Mouse (Mus musculus) E14TG2a.4 (cell line): ENCODE measurements at regions not wholly inside any gene's neighbourhood (a gene's known extent, or its start where the extent isn't known, plus 50 kb on each side); places are given as distances from the start of the nearest gene placed in this dataset.
"Not testable (repeated sequence)": the region's sequence is repeated elsewhere in the genome, so short reads cannot be mapped to it uniquely, and the experiment has no call there.

Experiments used
- H3K27me3 ChIP-seq: 2 replicates; pipeline ENCODE4 v1.6.1; 2014; ENCODE audit warnings: low read length, control low read depth; ENCODE audit not compliant: insufficient read depth
- H3K36me3 ChIP-seq: 2 replicates; pipeline ENCODE4 v1.6.1; 2014; ENCODE audit warnings: low read length, control low read depth; ENCODE audit not compliant: insufficient read depth
- H3K4me1 ChIP-seq: replicated peaks from 2 replicates; pipeline ENCODE4 v1.6.1; 2014; ENCODE audit warnings: low read depth, low read length, control low read depth
- H3K4me3 ChIP-seq: replicated peaks from 2 replicates; pipeline ENCODE4 v1.5.1; 2014; ENCODE audit warnings: mild to moderate bottlenecking, low read length
- H3K9me3 ChIP-seq: 2 replicates; pipeline ENCODE4 v1.6.1; 2014; ENCODE audit warnings: low read length, control low read depth
- CTCF ChIP-seq: conservative IDR thresholded peaks from 2 replicates; pipeline ENCODE4 v1.5.1; 2014; ENCODE audit warnings: low read length
- NANOG ChIP-seq: IDR thresholded peaks from 2 replicates; pipeline ENCODE4 v1.6.1; 2014; ENCODE audit warnings: borderline replicate concordance, low read length, mixed read lengths
- POU5F1 ChIP-seq: IDR thresholded peaks from 2 replicates; pipeline ENCODE4 v1.6.1; 2014; ENCODE audit warnings: low read length, borderline replicate concordance

DNA sequence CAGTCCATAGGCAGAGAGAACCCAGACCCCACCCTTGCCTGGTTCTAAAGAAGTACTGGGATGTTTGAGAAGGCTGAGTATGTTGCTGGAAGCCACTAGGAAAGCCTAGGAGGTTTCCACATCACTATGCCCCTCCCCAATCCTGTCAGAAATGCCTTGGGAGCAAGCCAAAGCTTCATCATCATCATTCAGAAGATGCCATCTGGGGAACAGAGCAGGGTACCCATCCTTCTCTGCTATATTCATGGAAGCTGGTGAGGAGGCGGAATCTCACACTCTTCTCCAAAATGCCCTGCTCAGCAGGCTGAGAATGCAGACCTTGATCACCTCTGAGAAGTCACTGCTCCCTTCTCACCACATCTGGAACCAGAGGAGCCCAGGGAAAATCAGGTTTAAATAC lies 200.7 kb downstream of the Plxna1 start:
- Histone ChIP-seq H3K36me3 (no peaks in the 10 kb centered on the region), H3K9me3 (peaks cover 4% of the 10 kb centered on the region; the same call in 1 of the 2 replicates), H3K4me3 (no peak overlapping the region), H3K4me1 (no peaks in the 10 kb centered on the region), H3K27me3 (peaks cover 5% of the 10 kb centered on the region; the same call in 1 of the 2 replicates)
- no peak for TF ChIP-seq NANOG
- TF ChIP-seq CTCF: no peak
- TF ChIP-seq POU5F1: no peak

DNA sequence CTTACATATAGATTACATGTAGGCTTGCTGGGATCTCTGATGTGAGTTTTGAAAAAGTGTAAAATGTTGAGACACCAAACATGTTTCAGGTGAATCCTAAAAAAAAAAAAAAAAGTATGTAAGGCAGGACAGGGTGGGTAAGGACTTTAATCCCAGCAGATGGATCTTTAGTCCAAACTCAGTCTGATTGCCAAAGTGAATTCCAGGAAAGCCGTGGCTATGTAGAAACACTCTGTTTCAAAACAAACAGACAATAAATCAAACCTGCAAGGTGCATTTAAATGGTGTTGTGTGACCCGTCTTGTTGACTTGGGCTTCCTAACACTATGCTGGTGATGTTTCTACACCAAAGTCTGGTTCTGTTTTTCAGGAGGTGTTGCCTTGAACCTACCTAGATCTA lies 192.9 kb downstream of the Plxna1 start:
- no peak overlapping the region for H3K4me3 ChIP-seq
- no peaks in the 10 kb centered on the region for H3K36me3 ChIP-seq
- no peaks in the 10 kb centered on the region for H3K4me1 ChIP-seq
- no peaks in the 10 kb centered on the region for H3K27me3 ChIP-seq
- peaks cover 9% of the 10 kb centered on the region; the same call in 1 of the 2 replicates for H3K9me3 ChIP-seq
- TF ChIP-seq NANOG (no peak), CTCF (no peak), POU5F1 (no peak)

DNA sequence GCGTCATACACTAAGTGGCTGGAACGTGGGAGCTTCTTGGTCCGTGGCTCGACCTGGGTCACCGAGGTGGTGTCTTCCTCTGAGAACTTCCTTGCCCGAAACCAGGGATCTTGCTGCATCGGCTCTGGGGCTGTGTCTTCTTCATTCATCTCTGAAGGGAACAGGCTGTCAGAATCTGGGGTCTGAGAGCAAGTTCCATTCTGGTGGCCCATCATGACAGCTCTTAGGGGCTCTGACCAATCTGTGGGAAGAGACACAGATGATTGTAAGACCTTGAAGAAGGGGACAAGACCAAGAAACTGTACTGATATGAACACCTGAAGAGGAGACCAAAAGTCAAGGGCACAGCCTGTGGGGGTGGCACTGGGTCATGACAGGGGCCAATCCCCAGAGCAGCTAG lies 177.5 kb downstream of the Plxna1 start:
- H3K4me3 ChIP-seq, H3K4me1 ChIP-seq, H3K27me3 ChIP-seq, H3K36me3 ChIP-seq, H3K9me3 ChIP-seq: not testable (repeated sequence)

GRCm38 (mm10) chr6:89200514-89201284 lies 161.7 kb downstream of the Plxna1 start:
- H3K4me3 ChIP-seq, H3K4me1 ChIP-seq, H3K9me3 ChIP-seq, H3K27me3 ChIP-seq, H3K36me3 ChIP-seq: not testable (repeated sequence)

DNA sequence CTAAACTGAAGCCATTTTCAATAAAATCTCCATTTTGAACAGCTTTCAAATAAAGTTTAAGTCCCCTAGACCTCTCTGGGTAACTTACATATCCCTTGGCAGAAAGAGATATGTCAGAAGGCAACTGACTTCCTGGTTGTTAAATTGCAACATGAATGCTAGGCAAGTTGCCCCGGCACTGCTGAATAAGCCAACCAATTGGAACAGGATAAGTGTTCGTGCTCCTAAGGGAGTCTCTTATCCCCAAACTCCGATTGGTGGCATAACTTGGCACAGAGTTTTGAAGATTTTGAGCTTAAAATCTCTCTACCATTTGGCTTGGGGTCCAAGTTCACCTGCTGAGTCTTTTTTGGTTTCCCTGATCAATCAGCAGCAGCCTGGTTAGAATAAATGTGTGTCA lies 147.4 kb downstream of the Plxna1 start:
- Histone ChIP-seq H3K9me3 (no peaks in the 10 kb centered on the region), H3K4me1 (peaks cover 10% of the 10 kb centered on the region), H3K4me3 (no peak overlapping the region), H3K27me3 (no peaks in the 10 kb centered on the region), H3K36me3 (no peaks in the 10 kb centered on the region)
- TF ChIP-seq CTCF (no peak), NANOG (no peak), POU5F1 (no peak)

DNA sequence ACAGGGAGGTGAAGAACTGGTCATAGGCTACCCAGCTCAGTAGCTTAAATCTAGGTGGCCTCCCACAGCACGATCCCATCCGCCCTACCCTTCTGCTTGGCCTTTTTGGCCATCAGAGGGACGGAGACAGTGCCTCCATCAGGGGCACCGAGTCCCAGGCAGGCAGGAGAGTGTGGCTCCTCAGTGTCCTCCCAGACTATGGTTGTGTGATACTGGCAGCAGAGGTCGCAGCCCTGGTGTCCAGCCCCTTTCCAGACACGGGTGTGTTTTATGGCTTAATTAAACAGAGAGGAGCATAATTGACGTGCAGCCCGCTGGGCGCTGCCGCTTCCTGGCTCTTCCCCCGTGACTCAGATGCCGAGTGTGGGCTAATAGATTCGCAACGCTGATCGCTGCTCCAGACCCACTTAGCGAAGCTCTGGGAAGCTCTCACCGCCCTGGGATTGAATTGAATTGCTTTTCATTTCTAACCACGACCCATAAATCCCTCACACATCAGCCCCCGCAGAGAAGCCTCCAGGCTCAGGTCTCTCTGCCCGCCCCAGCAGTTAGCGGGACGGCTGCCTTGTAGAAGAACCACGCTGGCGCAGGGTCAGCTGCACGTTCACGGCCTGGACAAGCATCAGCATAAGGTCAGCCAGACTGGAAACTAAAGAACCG lies 126.9 kb downstream of the Plxna1 start:
- no peak for TF ChIP-seq POU5F1
- TF ChIP-seq NANOG: no peak
- TF ChIP-seq CTCF: no peak
- Histone ChIP-seq H3K27me3 (peaks cover 25% of the 10 kb centered on the region), H3K4me1 (peaks cover 27% of the 10 kb centered on the region), H3K9me3 (no peaks in the 10 kb centered on the region), H3K4me3 (peak overlapping the region; percentile 45), H3K36me3 (no peaks in the 10 kb centered on the region)

GRCm38 (mm10) chr6:89236226-89236625 lies 126.2 kb downstream of the Plxna1 start:
- Histone ChIP-seq H3K36me3 (no peaks in the 10 kb centered on the region), H3K9me3 (no peaks in the 10 kb centered on the region), H3K4me1 (peaks cover 27% of the 10 kb centered on the region), H3K4me3 (no peak overlapping the region), H3K27me3 (peaks cover 25% of the 10 kb centered on the region)
- TF ChIP-seq CTCF (no peak), POU5F1 (no peak), NANOG (no peak)

- Histone ChIP-seq H3K9me3 (no peaks in the 10 kb centered on the region), H3K36me3 (no peaks in the 10 kb centered on the region), H3K27me3 (peaks cover 25% of the 10 kb centered on the region), H3K4me3 (no peak overlapping the region), H3K4me1 (peaks cover 28% of the 10 kb centered on the region)
- TF ChIP-seq CTCF: no peak
- TF ChIP-seq POU5F1: no peak
- no peak for TF ChIP-seq NANOG
Observed at GRCm38 (mm10) chr6:89236892-89237646, 125.4 kb downstream of the Plxna1 start.

GRCm38 (mm10) chr6:89238871-89239270 lies 123.5 kb downstream of the Plxna1 start:
- H3K9me3 ChIP-seq: no peaks in the 10 kb centered on the region

More at GRCm38 (mm10) chr6:89238871-89239270, 123.5 kb downstream of the Plxna1 start:
- H3K36me3 ChIP-seq: no peaks in the 10 kb centered on the region
- no peak overlapping the region for H3K4me3 ChIP-seq
- TF ChIP-seq POU5F1 (no peak), CTCF (no peak), NANOG (no peak)
- peaks cover 38% of the 10 kb centered on the region for H3K4me1 ChIP-seq
- H3K27me3 ChIP-seq: peaks cover 35% of the 10 kb centered on the region
